Mouse (Mus musculus): Measurements from ENCODE around the gene Pih1d1.

DNA sequence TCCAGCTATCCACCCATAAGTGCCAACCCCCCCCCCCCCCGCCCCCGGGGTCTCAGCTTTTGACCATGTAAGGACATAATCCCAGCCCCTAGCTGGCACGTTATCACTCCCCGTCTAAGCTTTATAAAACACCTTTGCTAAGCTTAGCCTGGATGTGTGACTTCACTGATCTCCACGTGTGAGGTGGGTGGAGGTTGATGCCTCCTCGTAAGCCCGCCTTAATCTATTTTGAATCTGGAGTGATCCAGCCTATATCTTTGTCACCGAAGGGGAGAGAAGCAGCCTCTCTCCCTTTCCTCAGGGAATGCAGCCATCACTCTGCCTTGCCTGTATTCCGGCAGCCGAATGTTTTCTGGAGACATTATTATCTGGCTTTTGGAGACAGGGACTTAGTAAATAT is 48.6 kb downstream of the Pih1d1 start:
- TF ChIP-seq CTCF (IDR thresholded peaks at IDR 0.05; ENCODE audit: extremely low read depth, insufficient read depth, insufficient read length, insufficient replicate concordance) (no peak), POLR2A (IDR thresholded peaks at IDR 0.05; ENCODE audit: low read depth, low read length) (no peak)
